Mouse (Mus musculus): Measurements from ENCODE around the gene Ptprt.
"Not testable (repeated sequence)": the region's sequence is repeated elsewhere in the genome, so short reads cannot be mapped to it uniquely, and the experiment has no call there.

The Ptprt gene

GRCm38 (mm10) chr2:161545406-161545805, 1115.5 kb downstream of the Ptprt start:
- DNase-seq (ENCODE audit: low spot score in 2 of 2), result no peak

- no peak for DNase-seq (ENCODE audit: low spot score in 2 of 2)
Observed at GRCm38 (mm10) chr2:161534151-161534550, 1126.8 kb downstream of the Ptprt start.

DNA sequence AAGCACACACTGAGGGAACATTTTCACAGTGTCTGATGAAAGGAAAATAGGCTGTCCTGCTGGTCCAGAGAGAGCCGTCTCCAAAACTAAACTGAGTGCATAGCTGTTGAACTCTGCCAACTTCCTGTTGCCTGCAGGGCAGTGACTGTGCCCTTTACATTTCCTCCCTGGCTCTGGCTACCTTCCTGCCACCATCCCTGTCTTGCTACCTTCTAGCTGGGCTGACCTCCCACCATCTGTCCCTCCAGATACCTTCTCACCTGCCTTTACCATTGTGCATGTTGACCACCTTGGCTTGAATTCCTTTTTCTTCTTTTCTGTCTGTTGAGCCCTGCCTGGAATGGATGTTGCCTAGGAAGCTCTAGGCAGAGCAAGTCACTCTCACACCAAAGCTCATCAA, 1133.8 kb downstream of the Ptprt start:
- no peak for DNase-seq (ENCODE audit: low spot score in 2 of 2)

GRCm38 (mm10) chr2:161519671-161520070, 1141.3 kb downstream of the Ptprt start:
- DNase-seq (ENCODE audit: low spot score in 2 of 2), result no peak

GRCm38 (mm10) chr2:161516921-161517320, 1144.0 kb downstream of the Ptprt start:
- peak; percentile 19 to 42 for DNase-seq (ENCODE audit: low spot score in 2 of 2)

- DNase-seq (ENCODE audit: low spot score in 2 of 2), result no peak
Observed at GRCm38 (mm10) chr2:161513256-161513655, 1147.7 kb downstream of the Ptprt start.

DNA sequence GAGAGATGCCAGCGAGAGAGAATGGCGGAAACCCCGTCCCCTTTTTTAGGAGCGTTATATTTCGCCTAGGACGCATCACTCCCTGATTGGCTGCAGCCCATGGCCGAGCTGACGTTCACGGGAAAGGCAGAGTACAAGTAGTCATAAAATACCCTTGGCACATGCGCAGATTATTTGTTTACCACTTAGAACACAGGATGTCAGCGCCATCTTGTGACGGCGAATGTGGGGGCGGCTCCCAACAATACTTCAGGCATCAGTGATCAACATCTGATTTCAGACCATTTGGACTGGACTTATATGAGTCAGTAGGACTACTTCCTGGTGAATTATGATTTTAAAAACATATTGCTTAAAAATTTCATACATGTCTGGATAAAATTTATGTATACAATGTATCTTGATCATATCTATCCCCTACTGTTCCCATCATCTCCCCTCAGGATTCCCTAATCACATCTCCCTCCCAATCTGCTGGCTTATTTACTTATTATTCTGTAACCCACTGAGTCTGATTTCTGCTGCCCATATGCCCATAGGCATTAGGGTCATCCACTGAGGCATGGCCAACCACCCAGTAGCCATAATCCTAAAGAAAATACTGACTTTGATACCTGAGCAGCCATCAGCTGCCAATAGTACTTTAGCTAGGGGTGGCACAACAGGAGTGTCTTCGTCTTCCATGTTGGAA, 1148.9 kb downstream of the Ptprt start:
- DNase-seq (ENCODE audit: low spot score in 2 of 2), result not testable (repeated sequence)

GRCm38 (mm10) chr2:161511101-161511759, 1149.7 kb downstream of the Ptprt start:
- DNase-seq (ENCODE audit: low spot score in 2 of 2), result no peak

- no peak for DNase-seq (ENCODE audit: low spot score in 2 of 2)
Observed at GRCm38 (mm10) chr2:161499097-161499899, 1161.6 kb downstream of the Ptprt start.

- DNase-seq (ENCODE audit: low spot score in 2 of 2), result no peak
Observed at GRCm38 (mm10) chr2:161498449-161499096, 1162.4 kb downstream of the Ptprt start.

DNA sequence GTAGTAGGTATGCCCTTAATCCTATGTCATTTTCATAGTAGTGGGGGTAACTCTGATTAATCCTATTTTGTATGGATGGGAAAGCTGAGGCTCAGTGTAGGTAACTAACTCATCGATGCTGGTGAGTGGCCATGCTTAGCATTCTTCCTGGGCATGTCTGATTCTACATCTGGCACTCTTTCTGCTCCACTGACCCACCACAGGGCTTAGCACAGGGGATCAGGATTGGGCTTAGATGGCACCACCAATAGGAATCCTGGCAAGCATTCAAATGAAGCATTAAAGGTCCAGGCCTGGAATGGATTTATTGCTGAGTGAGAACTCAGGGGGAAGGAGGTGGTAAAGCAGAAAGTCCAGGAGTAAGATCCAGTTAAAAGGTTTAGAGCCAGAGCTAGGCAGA, 1179.2 kb downstream of the Ptprt start:
- no peak for DNase-seq (ENCODE audit: low spot score in 2 of 2)

DNA sequence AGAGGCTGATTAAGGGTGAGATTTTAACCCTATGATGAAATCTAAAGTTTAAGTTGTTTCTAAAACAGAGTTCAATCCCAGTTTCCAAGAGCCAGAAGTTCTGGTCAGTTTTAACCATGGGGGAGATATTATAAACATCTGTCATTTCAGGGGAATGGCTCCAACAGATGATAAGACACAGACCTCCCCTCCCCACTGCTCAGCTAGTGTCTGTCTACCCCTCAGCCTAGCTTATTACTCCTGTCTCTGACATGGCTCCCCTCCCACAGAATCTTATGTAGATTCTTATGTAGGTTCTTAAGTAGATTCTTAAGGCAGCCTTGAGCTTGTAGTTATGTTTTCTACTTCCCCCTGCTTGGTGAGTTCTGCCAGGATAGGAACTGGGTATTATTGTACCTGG, 1180.5 kb downstream of the Ptprt start:
- DNase-seq (ENCODE audit: low spot score in 2 of 2), result no peak
